Mouse (Mus musculus): ENCODE measurements around the gene Hps5.
"Not testable (repeated sequence)": the region's sequence is repeated elsewhere in the genome, so short reads cannot be mapped to it uniquely, and the experiment has no call there.

Gene Hps5

DNA sequence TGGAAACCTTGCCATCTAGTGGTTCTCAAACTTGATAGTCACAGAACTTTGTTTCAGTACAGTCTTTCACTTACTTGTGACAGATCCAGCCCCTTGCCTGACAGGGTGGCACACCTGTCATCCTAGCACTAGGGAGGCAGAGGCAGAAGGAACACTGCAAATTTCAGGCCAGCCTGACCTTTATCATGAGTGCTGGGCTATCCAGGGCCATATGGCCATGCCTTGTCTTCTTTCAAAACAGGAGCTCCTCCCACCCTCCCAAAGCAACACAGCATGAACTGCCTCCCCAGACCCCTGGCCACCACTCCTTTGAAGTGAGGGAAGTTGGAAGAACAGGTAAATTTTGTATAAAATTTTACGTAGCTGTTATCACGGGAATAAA is 31.9 kb upstream of the Hps5 start:
- no peak for DNase-seq (ENCODE audit: extremely low read depth, low read depth, low spot score)

- no peak for DNase-seq (ENCODE audit: extremely low read depth, low read depth, low spot score)
Observed at GRCm38 (mm10) chr7:46827046-46827802, 31.4 kb upstream of the Hps5 start.

DNA sequence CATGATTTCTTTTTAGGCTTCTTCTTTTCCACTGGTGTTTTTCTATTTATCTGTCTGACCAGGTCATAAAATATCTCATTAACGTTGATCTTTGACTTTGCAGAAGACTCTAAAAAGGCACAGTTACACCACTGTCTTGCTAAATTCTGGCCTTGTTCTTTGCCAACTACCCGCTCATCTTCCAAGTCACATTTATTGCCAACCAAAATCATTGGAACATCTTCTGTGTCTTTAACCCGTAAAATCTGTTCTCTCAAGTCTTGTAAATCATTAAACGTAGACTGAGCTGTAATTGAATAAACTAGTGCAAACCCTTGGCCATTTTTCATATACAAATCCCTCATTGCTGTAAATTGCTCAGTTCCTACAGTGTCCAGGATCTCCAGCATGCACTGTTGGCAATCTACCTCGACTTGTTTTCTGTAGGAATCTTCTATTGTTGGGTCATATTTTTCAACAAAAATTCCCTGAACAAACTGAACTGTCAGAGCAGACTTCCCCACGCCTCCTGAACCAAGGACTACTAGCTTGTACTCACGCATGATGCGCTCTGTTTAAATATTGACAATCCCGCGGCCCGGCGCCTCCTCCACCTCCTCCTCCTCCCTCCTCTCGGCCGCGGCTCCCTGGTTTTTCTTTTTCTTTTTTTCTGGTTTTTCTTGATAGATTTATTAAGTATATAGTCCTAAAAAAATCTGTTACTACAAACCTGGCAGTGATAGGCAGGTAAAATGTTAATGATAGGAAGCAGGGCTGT is 25.2 kb upstream of the Hps5 start:
- DNase-seq (ENCODE audit: extremely low read depth, low read depth, low spot score) = not testable (repeated sequence)

DNA sequence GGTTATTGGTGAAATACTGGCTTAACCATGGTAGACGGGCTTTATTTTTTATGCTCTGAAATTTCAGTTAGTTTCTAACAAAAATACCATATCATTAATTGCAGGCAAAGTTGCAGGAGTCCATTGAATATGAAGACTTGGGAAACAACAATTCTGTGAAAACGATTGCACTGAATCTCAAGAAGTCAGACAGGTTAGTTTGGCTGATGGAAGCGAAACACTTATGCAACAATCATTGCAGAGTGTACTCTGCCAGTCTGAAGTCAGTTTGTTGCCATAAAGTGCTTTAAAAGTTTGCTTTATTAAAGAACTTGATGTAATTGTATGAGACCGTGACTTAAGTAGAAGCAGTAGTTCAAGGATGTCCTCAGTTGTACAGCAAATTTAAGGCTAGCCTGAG is 18.1 kb upstream of the Hps5 start:
- DNase-seq (ENCODE audit: extremely low read depth, low read depth, low spot score) = peak; percentile 65

DNA sequence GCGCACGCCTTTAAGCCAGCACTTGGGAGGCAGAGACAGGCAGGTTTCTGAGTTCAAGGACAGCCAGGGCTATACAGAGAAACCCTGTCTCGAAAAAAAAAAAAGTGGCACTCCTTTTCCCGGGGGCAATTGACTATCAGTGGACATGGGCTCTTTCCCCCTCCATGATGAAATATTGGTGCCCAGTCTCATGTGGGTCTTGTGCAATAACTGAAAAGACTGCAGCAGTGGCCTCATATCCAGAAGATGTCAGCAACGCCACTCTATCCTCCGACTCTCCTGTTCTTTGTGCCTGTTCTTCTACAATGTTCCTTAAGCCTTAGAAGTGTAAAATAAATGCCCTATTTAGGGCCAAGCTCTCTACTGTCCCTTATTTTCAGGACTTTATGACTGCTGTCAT is 14.5 kb upstream of the Hps5 start:
- no peak for DNase-seq (ENCODE audit: extremely low read depth, low read depth, low spot score)

- DNase-seq (ENCODE audit: extremely low read depth, low read depth, low spot score) = no peak
Observed at GRCm38 (mm10) chr7:46796779-46797178, 915 bp upstream of the Hps5 start.

DNA sequence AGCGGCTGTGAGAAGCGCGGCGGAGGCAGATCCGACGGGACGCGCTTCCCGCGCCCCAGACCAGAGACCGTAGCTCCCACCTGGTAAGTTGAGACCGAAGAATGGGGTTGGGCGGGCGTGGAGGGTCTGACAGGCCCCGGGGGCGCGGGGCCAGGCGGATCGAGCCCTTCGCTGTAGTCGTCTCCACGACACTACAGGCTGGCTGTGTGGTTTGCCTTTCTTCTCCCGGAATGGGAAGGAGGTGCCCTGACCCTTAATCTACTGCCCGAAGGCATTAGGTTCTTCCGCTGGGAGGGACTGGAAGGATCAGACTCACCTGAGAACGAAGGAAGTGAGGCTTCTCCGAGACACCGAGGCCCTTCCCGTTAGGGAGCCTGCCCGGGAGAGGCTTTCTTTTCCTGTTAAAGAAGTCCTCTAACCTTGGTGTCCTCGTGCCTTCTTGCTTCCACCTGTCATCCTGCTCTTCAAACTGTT is 379 bp upstream of the Hps5 start:
- DNase-seq (ENCODE audit: extremely low read depth, low read depth, low spot score) = no peak

- no peak for DNase-seq (ENCODE audit: extremely low read depth, low read depth, low spot score)
Observed at GRCm38 (mm10) chr7:46793871-46794270, 2.0 kb downstream of the Hps5 start.

GRCm38 (mm10) chr7:46789177-46789849 is 6.6 kb downstream of the Hps5 start:
- DNase-seq (ENCODE audit: extremely low read depth, low read depth, low spot score) = no peak

GRCm38 (mm10) chr7:46770706-46771105 is 25.2 kb downstream of the Hps5 start:
- no peak for DNase-seq (ENCODE audit: extremely low read depth, low read depth, low spot score)

GRCm38 (mm10) chr7:46768451-46768850 is 27.4 kb downstream of the Hps5 start:
- no peak for DNase-seq (ENCODE audit: extremely low read depth, low read depth, low spot score)

DNA sequence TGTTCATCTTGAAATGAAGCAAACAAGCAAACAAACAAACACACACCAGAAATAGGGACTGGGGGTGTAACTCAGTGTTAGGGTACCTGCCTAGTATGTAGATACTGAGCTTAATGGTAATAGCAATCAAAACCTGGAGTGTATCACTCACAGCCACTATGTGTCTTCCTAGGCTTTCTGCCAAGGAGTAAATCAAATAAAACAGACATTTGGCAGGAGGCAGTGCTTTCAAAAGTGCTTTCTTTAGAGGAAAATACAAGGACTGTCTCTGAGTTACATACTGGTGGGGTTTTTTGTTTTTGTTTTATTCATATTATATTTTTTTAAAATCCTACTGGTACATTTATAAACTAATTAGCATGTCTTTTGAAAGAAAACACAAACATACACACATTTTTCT is 28.5 kb downstream of the Hps5 start:
- DNase-seq (ENCODE audit: extremely low read depth, low read depth, low spot score) = no peak

DNA sequence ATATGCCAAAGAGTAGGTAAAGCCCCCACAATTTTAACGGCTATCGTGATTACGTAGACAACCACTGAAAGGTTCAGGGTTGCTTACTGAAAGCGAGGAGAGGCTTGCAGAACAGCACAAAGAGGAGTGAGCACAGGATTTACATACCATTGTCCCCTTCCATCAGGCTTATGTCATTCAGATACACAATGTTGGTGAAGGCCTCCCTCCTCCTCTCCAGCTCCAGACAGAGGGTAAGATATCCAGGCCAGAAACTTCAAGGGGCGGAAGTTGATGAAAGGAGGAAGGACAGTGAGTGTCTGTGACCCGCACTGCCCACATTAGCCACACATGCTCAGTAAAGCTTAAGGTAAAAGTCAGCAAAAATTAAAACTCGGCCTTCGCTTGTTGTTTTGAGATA is 31.2 kb downstream of the Hps5 start:
- no peak for DNase-seq (ENCODE audit: extremely low read depth, low read depth, low spot score)

DNA sequence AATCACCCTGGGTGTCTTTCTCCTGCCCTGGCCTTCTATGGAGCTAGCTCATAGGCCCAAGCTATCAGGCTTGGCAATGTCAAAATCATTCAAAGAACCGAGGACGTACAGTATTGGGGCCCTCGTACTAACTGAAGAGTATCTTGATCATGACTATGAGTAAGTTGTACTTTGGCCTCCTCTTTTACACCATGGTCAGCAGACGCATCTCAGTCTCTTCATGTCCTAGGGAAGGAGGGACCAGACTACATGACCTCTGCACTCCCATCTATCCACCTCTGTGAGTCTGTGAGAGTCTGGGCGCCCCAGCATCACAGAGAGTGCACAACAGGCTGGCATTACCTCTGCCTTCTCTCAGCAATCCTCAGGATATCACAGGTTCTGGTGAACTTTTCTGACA is 33.3 kb downstream of the Hps5 start:
- no peak for DNase-seq (ENCODE audit: extremely low read depth, low read depth, low spot score)

- no peak for DNase-seq (ENCODE audit: extremely low read depth, low read depth, low spot score)
Observed at GRCm38 (mm10) chr7:46761049-46761795, 34.6 kb downstream of the Hps5 start.

- DNase-seq (ENCODE audit: extremely low read depth, low read depth, low spot score) = no peak
Observed at GRCm38 (mm10) chr7:46751490-46751889, 44.4 kb downstream of the Hps5 start, which contains the start of gene Saa2. Gene Saa2, plus strand, starts transcription at chr7:46751790.

- DNase-seq (ENCODE audit: extremely low read depth, low read depth, low spot score) = no peak
Observed at GRCm38 (mm10) chr7:46748459-46748858, 47.4 kb downstream of the Hps5 start.

GRCm38 (mm10) chr7:46746381-46746780 is 49.5 kb downstream of the Hps5 start:
- DNase-seq (ENCODE audit: extremely low read depth, low read depth, low spot score) = peak; percentile 68

DNA sequence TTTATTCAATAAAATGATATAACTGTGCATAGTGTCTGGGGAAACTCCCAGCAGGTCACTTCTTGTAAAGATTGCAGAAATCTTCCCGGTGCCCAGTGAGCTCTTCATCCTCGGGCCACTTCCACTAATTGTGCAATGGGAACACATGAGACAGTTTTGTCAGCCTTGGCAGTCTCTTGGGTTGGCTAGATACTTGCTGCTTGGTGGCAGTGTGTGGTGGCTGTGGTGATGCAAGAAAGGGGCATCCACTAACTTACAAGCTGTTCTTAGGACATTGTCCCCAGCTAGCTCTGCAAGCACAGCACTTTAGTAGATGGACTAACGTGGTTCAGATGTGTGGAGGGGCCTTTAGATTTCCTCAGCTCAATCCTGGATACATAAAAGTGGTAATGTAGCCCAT is 50.0 kb downstream of the Hps5 start:
- peak; percentile 88 for DNase-seq (ENCODE audit: extremely low read depth, low read depth, low spot score)

DNA sequence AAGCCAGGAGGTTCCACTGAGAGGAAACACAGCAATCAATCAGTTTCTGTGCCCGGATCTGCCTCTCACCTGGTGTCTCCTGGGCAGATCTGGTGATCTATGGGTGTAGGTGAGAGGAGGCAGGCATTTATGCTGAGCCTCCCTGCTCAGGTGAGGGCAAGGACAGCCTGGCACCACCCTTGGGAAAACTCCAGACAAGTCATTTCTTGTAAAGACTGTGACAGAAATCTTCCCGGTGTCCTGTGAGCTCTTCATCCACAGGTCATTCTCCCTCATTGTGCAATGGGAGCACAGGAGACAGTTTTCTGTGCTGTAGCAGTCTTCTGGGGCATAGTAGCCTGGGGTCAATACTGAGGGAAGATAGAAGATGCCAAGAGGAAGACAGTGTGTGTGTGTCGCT is 53.0 kb downstream of the Hps5 start, which contains the start of gene Saa1:
TSS of gene Saa1 (minus strand) at position 101 of the 400 bp plus-strand sequence.
- DNase-seq (ENCODE audit: extremely low read depth, low read depth, low spot score) = peak; percentile 47

GRCm38 (mm10) chr7:46740041-46740440 is 55.8 kb downstream of the Hps5 start:
- DNase-seq (ENCODE audit: extremely low read depth, low read depth, low spot score) = not testable (repeated sequence)
